ENCODE assay signal across 20 mouse cellular contexts in genomic region chr10:44429177-44429888, GRCm38 (mm10).
DNase-seq lines count a peak whose midpoint lies in the region; TF ChIP-seq lines count a peak whose summit lies in the region.
"Had no signal": no experiment of that assay in that cellular context is flagged by ENCODE, and none has a peak within 500 bp of the region (broad histone marks: within the 10 kb centered on the region; RNA-seq: fewer than 3 reads in every experiment).

No protein-coding gene starts in this region.

- H3K36me3 ChIP-seq in heart, adult 2 months (ENCODE audit: control insufficient read depth, insufficient read depth, low read length), result no peaks in the 10 kb centered on the region
- H3K36me3 ChIP-seq: forebrain, embryonic 15.5 days; G1E; midbrain, embryonic 12.5 days; neural tube, embryonic 13.5 days had no signal

- WGBS in heart, adult 2 months, result 90% methylated on average over 14 of the region's 14 CpGs

- no peak for TF ChIP-seq CTCF in heart, adult 2 months (IDR thresholded peaks at IDR 0.05)

- H3K4me1 ChIP-seq in heart, adult 2 months (ENCODE audit: control insufficient read depth, insufficient read depth, low read length), result peaks cover 1% of the 10 kb centered on the region
- H3K4me1 ChIP-seq: neural tube, embryonic 13.5 days had no signal

- H3K79me2 ChIP-seq in heart, adult 2 months (replicated peaks; ENCODE audit: control insufficient read depth, insufficient read depth, low read length), result no peaks in the 10 kb centered on the region

- H3K27me3 ChIP-seq in heart, adult 2 months (ENCODE audit: control insufficient read depth, insufficient read depth, low read length), result no peaks in the 10 kb centered on the region
- H3K27me3 ChIP-seq: forebrain, embryonic 15.5 days; neural tube, embryonic 13.5 days; Patski had no signal

- TF ChIP-seq EP300 in heart, adult 2 months (IDR thresholded peaks at IDR 0.05; ENCODE audit: insufficient read depth, low read depth, low read length), result no peak

- intact Hi-C loops in heart, adult 2 months (cut with DNase I), result no loop called here

- H3K27ac ChIP-seq in heart, adult 2 months, result no peak overlapping the region
- H3K27ac ChIP-seq: forebrain, embryonic 15.5 days; midbrain, embryonic 12.5 days; neural tube, embryonic 13.5 days had no signal

- no peak overlapping the region for H3K4me3 ChIP-seq in heart, adult 2 months
- H3K4me3 ChIP-seq: forebrain, embryonic 15.5 days; midbrain, embryonic 12.5 days; neural tube, embryonic 13.5 days had no signal

- DNase-seq in heart, adult 11 months, result peak; percentile 76
- DNase-seq in heart, adult 2 months, result no peak
- DNase-seq in naive thymus-derived CD4-positive, alpha-beta T cell, adult 2 months (ENCODE audit: low read depth), result peak; percentile 72
- DNase-seq in thymus, postnatal 14 days, result peak; percentile 50
- DNase-seq in left cerebral cortex, adult 11 months (ENCODE audit: low spot score), result no peak
- DNase-seq in liver, result no peak
- DNase-seq in kidney, postnatal 10 days, result no peak
- DNase-seq: adrenal gland, postnatal 10 days; cerebellum, adult 18-20 months; cerebellum, postnatal 36 days; kidney, adult 18-20 months; liver, postnatal 0 days; lung, postnatal 10 days; retina, postnatal 1 day; right cerebral cortex, postnatal 25 days had no signal

- no peak overlapping the region for H3K9ac ChIP-seq in heart, adult 2 months (ENCODE audit: low read depth, low read length)
- H3K9ac ChIP-seq: forebrain, embryonic 15.5 days; liver, postnatal 0 days; midbrain, embryonic 12.5 days; neural tube, embryonic 13.5 days had no signal

- no peak for TF ChIP-seq POLR2A in heart, adult 2 months (IDR thresholded peaks at IDR 0.05; ENCODE audit: insufficient read depth, low read depth, low read length)

Comparison
In these comparisons a context has a peak if more than half of its experiments do, and no peak if none do; other contexts are left out.
1. DNase-seq: peak in heart, adult 11 months (single experiment), naive thymus-derived CD4-positive, alpha-beta T cell, adult 2 months (single experiment) and thymus, postnatal 14 days (single experiment); none in heart, adult 2 months (0 of 2), left cerebral cortex, adult 11 months (single experiment), liver (single experiment) and kidney, postnatal 10 days (single experiment).